Mouse (Mus musculus) frontal cortex, adult 2 months (tissue): Measurements from ENCODE around the gene Kl. TPM values are rescaled to one million over a fixed set of nuclear protein-coding genes. Genes with fewer than 3 reads are reported as not detected.

ENCODE experiments used
- DNase-seq, 2 experiments: peaks; one replicate each; pipeline ENCODE4 v3.0.0; 2022; ENCODE audit warnings: low spot score in 1 of 2; ENCODE audit errors: extremely low spot score in 1 of 2
- polyA plus RNA-seq: library from polyadenylated mRNA; depleted of rRNA; stranded (reverse); fragments of >200 nt; gene quantifications from 2 replicates; pipeline ENCODE4 v1.2.3, GENCODE M21; 2012

Kl gene
- polyA plus RNA-seq, 1 experiment = 0.92 TPM

DNA sequence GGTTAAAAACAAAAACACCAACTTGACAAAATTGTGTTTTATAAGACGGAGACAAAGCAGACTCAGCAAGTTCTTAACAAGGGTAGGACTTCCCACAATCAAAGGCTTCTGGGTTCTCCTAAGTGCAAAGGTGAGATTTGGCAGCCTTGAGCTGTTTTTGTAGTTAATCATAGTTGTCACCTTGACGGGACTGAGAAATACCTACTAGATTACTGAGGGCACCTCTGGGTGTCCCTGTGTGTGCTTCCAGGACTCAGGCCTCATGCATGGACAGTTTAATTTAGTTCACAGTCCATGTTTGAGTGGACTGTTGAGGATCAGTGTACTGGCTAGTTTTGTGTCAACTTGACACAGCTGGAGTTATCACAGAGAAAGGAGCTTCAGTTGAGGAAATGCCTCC lies 72.1 kb downstream of the Kl start:
- no peak for DNase-seq

DNA sequence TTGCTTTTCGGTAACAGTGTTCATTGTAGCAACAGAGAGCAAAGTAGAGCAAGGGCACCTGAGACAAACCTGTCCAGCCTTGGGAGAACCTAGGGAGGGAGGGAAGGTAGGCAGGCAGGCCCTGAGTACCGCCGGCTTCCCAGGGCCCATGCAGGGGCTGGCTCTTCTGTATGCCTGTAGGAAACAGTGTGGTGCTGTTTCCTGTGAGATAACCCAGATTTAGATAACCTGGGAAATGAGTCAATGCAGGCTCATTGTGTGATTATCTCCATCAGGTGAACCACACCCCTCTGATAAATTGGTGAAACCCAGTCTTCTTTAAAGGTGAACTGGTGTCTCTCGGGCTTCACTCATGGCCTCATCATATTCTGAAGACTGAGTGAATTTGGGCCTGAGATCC lies 73.7 kb downstream of the Kl start:
- DNase-seq = no peak

DNA sequence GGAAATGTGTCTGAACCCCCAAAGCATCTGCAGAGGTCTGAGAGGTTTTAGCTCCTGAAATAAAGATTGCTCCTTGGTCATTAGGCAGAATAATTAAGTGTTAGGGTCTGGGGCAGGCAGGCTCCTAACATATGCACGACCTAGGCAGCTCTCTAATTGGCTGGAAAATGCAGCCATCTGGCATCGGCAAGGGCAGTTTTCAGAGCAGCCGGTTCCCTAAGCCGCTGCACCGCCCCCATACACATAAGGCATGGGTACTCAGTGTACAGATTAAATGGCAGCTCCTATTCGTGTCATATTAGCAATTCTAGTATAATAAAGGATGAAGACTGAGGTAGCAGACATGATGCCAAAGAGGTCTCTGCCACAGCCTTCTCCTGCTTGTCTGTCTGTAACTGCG lies 74.8 kb downstream of the Kl start:
- DNase-seq = no peak

DNA sequence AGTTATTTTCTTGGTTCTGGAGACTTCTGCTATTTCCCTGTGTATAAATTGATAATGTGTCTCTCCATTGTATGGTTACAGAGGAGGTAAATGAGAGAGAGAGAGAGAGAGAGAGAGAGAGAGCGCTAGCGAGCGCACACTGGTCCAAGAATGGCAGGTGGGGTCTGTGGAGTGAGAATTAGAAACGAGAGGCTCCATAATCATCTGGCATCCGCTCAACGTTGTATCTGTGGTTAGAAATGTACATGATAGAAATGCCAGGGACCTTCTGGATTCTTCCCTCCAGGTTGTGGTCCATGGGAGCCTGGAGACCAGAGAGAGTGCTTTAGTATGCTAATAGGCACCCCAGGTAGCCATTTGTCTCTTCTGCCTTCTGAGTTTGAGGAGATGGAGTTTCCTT lies 76.5 kb downstream of the Kl start:
- no peak for DNase-seq

DNA sequence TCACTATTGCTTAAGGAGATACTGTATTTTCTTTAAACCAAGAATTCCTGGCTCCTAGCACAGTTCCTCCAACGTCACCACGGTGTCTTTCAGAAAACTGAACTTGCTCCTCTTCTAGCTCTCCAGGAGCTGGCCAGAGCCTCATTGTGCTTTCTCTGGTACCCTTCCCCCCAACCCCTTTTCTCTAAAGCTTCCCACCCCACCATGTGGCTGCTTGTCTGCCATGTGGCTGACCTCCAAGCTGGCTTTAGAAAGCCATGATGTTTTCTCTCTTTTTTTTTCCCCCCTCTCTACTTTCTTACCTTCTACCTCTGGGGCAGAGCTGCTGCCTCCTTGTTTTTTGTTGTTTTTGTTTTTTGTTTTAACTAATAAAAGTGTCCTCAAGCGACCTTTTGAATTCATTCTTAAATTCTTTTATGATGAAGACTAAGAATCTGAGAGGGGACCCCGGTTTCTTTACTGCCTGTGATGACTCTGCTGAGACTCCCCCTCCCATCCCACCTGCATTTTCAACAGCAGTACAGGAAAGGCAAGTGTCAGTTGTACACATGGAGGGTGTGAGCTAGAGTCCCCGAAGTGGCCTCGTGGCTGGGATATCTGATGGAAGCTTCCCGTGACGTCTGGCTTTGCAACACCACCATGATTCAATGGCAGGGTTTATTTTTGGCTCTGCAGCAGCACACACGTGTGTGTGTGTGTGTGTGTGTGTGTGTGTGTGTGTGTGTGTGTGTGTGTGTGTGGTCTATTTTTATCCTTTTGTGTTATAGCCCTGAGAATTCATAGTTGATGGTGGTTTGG lies 82.5 kb downstream of the Kl start:
- DNase-seq = no peak

DNA sequence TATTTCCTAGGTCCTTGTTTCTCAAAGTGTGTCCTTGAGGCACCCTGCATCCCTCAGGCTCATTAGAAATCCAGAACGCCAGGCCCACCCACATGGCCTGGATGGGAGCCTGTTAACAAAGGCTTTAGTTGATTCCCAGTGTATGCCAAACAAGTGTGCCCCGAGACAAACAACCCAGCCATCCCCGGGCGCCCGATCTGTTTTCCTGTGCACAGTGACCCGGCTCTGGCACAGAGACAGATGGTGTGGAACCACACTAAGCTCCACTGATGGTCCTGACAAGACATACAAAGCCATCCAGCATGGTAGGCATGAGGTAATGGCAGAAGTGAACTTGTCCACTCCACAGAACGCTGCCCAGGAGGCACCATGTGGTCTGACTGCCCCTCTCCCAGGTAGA lies 85.5 kb downstream of the Kl start:
- DNase-seq = no peak

DNA sequence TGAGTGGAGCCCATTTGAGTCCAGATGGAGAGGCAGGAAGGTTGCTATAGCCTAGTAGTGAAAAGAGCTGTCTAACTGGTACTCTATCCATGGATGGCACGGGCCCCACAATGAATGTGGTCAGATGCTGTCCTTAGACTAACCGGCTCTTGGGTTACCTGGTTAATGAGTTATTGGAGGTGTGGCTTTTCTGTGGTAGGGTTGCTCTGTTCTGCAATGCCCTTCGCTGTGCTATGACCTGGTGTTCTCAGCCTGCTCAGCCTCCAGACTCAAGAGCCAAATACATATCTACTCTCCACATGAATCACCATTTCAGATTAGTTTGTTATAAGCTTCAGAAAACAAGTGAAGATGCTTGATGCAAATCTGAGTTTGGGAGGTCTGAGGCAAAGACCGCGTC lies 90.5 kb downstream of the Kl start:
- no peak for DNase-seq
